Mouse (Mus musculus): Measurements from ENCODE around the gene Amotl1. TPM values are rescaled to one million over a fixed set of nuclear protein-coding genes. Genes with fewer than 3 reads are reported as not detected.

The Amotl1 gene
- polyA plus RNA-seq, 1 experiment, result not detected

GRCm38 (mm10) chr9:14500916-14501424 lies 143.9 kb downstream of the Amotl1 start:
- TF ChIP-seq FLI1 (IDR thresholded peaks at IDR 0.05; ENCODE audit: low read length) (no peak), GATA1 (IDR thresholded peaks at IDR 0.05; ENCODE audit: borderline replicate concordance, low read length) (no peak)
- H3K4me1 ChIP-seq, result peaks cover 17% of the 10 kb centered on the region
- H3K27me3 ChIP-seq (replicated peaks), result no peaks in the 10 kb centered on the region
- H3K9me3 ChIP-seq, result no peaks in the 10 kb centered on the region
- peak overlapping the region; percentile 98 for H3K4me3 ChIP-seq (replicated peaks)
- peaks cover 43% of the 10 kb centered on the region for H3K36me3 ChIP-seq (replicated peaks; ENCODE audit: low read length)

DNA sequence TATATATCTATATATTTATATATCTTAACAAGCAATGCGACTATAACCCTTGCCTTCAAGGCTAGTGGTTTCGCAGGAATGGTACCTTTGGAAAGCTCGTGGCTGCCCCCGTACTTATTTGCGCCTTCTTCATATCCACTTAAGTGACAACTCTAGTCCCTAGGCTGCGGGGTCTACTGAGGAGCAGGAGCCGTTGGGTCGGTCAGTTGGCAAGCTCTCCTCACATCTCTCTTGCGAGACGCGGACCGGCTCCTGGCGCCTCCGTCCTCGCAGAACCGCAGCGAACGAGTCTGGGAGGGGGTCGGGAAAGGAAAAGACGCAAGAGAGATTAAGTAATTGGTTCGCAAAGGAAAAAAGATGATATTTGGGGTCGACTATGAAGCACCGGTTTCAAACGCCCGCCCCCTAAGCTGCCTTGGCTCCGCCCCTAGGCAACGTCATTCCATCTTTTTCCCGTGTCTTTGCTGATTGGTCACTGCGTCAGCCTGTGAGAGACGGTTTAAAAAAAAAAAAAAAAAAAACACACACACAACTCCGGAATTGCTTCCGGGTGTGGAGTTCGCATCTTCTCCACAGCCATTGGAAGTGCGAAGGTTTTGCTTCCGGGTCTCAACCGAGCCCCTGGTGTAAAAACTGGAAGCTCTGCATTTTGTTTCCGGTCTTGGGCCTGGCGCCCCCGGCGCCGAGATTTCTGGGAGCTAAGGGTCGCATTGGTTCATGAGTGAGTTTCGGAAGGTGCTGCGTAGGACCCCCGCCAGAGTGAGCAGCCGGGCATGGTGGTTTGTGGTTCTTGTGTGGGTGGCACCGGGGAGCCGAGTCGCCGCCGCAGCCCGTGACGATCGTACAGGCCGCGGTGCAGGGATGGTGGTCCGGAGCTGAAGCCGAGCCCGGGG lies 144.6 kb downstream of the Amotl1 start, which contains the start of the genes Kdm4d and Cwc15:
Gene Kdm4d, minus strand, starts transcription at position 460 of the 893 bp plus-strand sequence.
Gene Cwc15, plus strand, starts transcription at position 595 of the 893 bp plus-strand sequence.
- Histone ChIP-seq H3K36me3 (replicated peaks; ENCODE audit: low read length) (peaks cover 36% of the 10 kb centered on the region), H3K9me3 (no peaks in the 10 kb centered on the region), H3K27me3 (replicated peaks) (no peaks in the 10 kb centered on the region), H3K4me3 (replicated peaks) (peak within 1 kb of the TSS; percentile 98), H3K4me1 (peaks cover 17% of the 10 kb centered on the region)
- TF ChIP-seq GATA1 (IDR thresholded peaks at IDR 0.05; ENCODE audit: borderline replicate concordance, low read length) (no peak), FLI1 (IDR thresholded peaks at IDR 0.05; ENCODE audit: low read length) (no peak)

DNA sequence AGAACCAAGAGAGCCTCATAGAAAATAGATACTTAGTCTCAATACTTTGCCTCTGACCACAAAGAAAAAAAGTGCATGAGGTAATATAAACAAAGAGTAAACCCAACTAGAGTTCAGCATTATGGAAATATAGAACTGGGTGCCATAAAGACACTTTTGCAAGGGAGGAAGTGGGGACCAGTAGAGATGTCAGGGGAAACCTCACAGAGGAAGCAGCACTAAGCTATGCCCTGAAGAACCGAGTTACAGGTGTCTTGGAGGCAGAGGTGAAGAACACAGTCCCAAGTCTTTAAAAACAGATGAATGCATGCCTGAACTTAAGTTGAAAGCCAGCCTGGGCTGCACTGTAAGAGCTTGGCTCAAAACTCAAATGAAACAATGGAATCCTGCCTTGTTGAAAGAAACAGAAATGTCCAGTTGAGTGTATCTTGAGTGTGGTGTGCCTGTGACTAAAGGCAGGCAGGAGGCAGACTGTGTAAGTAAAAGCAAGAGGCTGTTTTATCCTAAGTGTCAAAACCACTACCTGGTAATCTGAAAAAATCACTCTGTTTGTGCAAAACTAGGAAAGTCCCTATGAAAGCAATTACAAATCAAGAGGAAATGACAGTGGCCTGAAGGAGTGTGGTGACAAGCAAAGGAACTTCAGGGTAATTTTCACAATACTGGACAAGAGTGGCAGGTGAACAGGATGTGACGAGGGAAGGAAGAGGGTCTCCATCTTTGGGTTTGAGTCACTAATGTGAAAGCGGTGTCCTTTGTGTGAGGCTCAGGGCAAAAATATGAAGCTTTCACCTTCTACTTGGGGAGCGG lies 145.8 kb downstream of the Amotl1 start:
- Histone ChIP-seq H3K4me1 (peaks cover 17% of the 10 kb centered on the region), H3K9me3 (no peaks in the 10 kb centered on the region), H3K36me3 (replicated peaks; ENCODE audit: low read length) (peaks cover 24% of the 10 kb centered on the region), H3K4me3 (replicated peaks) (peak overlapping the region; percentile 71), H3K27me3 (replicated peaks) (no peaks in the 10 kb centered on the region)
- no peak for TF ChIP-seq GATA1 (IDR thresholded peaks at IDR 0.05; ENCODE audit: borderline replicate concordance, low read length)
- TF ChIP-seq FLI1 (IDR thresholded peaks at IDR 0.05; ENCODE audit: low read length), result no peak

Other genes starting within 250 kb of the Amotl1 start
- gene Kdm4d, start 144.6 kb downstream of the Amotl1 start, polyA plus RNA-seq (2012; ENCODE audit: insufficient read depth, low replicate concordance), result 0.07 TPM in 1 of 2 replicates, not detected in the other
- gene Cwc15, start 144.4 kb downstream of the Amotl1 start, polyA plus RNA-seq (2012; ENCODE audit: insufficient read depth, low replicate concordance), result 24.0 TPM in 1 of 2 replicates, not detected in the other
- gene Piwil4, start 95.7 kb upstream of the Amotl1 start, polyA plus RNA-seq (2012; ENCODE audit: insufficient read depth, low replicate concordance), result not detected in 2 replicates
- 0.02 TPM in 1 of 2 replicates, not detected in the other for gene Fut4, start 107.3 kb upstream of the Amotl1 start, polyA plus RNA-seq (2012; ENCODE audit: insufficient read depth, low replicate concordance)
- not detected in 2 replicates for gene 1700012B09Rik, start 126.0 kb upstream of the Amotl1 start, polyA plus RNA-seq (2012; ENCODE audit: insufficient read depth, low replicate concordance)
- 2.3 and 2.8 TPM in 2 replicates for gene Mre11a, start 139.6 kb upstream of the Amotl1 start, polyA plus RNA-seq (2012; ENCODE audit: insufficient read depth, low replicate concordance)
- 5.4 and 6.1 TPM in 2 replicates for gene Ankrd49, start 139.8 kb upstream of the Amotl1 start, polyA plus RNA-seq (2012; ENCODE audit: insufficient read depth, low replicate concordance)
- not detected in 2 replicates for gene Gpr83, start 215.2 kb upstream of the Amotl1 start, polyA plus RNA-seq (2012; ENCODE audit: insufficient read depth, low replicate concordance)